Mouse (Mus musculus) ES-E14 (cell line): ENCODE measurements around the gene Spef1. TPM values are rescaled to one million over a fixed set of nuclear protein-coding genes. Genes with fewer than 3 reads are reported as not detected.

Source experiments
- DNase-seq: peaks from one replicate; pipeline ENCODE4 v3.0.0-alpha.2; 2013; ENCODE audit warnings: low read depth, low spot score
- H3K27ac ChIP-seq: 2 replicates; pipeline ENCODE4 v1.5.1; 2012; ENCODE audit warnings: low read depth, mild to moderate bottlenecking, low read length, moderate library complexity, mixed read lengths; ENCODE audit not compliant: poor library complexity, insufficient read depth, severe bottlenecking
- H3K36me3 ChIP-seq: 2 replicates; pipeline ENCODE4 v1.6.1; 2012; ENCODE audit warnings: mild to moderate bottlenecking, low read length, moderate library complexity, mixed read lengths; ENCODE audit not compliant: control insufficient read depth, poor library complexity, insufficient read depth, severe bottlenecking
- H3K4me1 ChIP-seq, 2 experiments: fragments of 150-350 bp in 1 of 2; sonication (generic) in 1 of 2; 2 replicates each; pipeline ENCODE4 v1.6.1; 2012; ENCODE audit warnings: low read length in 2 of 2, mild to moderate bottlenecking in 1 of 2, mixed read lengths in 1 of 2; ENCODE audit not compliant: control insufficient read depth in 2 of 2, insufficient read depth in 2 of 2, poor library complexity in 1 of 2
- H3K4me3 ChIP-seq, 2 experiments: fragments of 150-350 bp in 1 of 2; sonication (generic) in 1 of 2; 2 replicates each; pipeline ENCODE4 v1.5.1; 2012; ENCODE audit warnings: low read length in 2 of 2, low read depth in 1 of 2, mild to moderate bottlenecking in 1 of 2, mixed read lengths in 1 of 2; ENCODE audit not compliant: insufficient read depth in 1 of 2, poor library complexity in 1 of 2, severe bottlenecking in 1 of 2
- H3K9ac ChIP-seq: 2 replicates; pipeline ENCODE4 v1.6.1; 2012; ENCODE audit warnings: low read depth, mild to moderate bottlenecking, low read length, mixed read lengths; ENCODE audit not compliant: poor library complexity, insufficient read depth, severe bottlenecking
- H3K9me3 ChIP-seq: fragments of 150-350 bp; sonication (generic); 2 replicates; pipeline ENCODE4 v1.6.1; 2012; ENCODE audit warnings: low read depth, mild to moderate bottlenecking, low read length; ENCODE audit not compliant: control insufficient read depth, insufficient read depth
- CHD2 ChIP-seq: IDR thresholded peaks from 2 replicates; pipeline ENCODE4 v1.6.1; 2014; ENCODE audit warnings: mild to moderate bottlenecking, low read depth, low read length, inconsistent platforms
- HCFC1 ChIP-seq: IDR thresholded peaks from 2 replicates; pipeline ENCODE4 v1.6.1; 2012; ENCODE audit warnings: low read length, inconsistent platforms, borderline replicate concordance; ENCODE audit not compliant: insufficient read depth
- MAFK ChIP-seq: IDR thresholded peaks from 2 replicates; pipeline ENCODE4 v1.6.1; 2014; ENCODE audit warnings: mild to moderate bottlenecking, low read depth, low read length, inconsistent platforms; ENCODE audit not compliant: insufficient read depth
- ZC3H11A ChIP-seq: IDR thresholded peaks from 2 replicates; pipeline ENCODE4 v1.6.1; 2012; ENCODE audit warnings: low read depth, mild to moderate bottlenecking, inconsistent platforms, low read length, borderline replicate concordance
- ZNF384 ChIP-seq: IDR thresholded peaks from 2 replicates; pipeline ENCODE4 v1.6.1; 2012; ENCODE audit warnings: low read depth, low read length, inconsistent platforms
- in situ Hi-C, 2 experiments: fragments of 600-800 bp; cut with MboI; formaldehyde crosslinking; loops; one replicate each; pipeline ENCODE4 v1.15.1; 2025; ENCODE audit warnings: low sequenced_read_pairs in 2 of 2, inconsistent platforms in 1 of 2; ENCODE audit not compliant: unreplicated experiment in 2 of 2
- total RNA-seq: library from RNA; depleted of rRNA; stranded (reverse); fragments of 300-350 nt; gene quantifications from 2 replicates; pipeline ENCODE4 v1.2.3, GENCODE M21; 2012

Spef1 gene
- total RNA-seq, 1 experiment = 1.5 TPM

GRCm38 (mm10) chr2:131134381-131134780, 52.7 kb downstream of the Spef1 start:
- Histone ChIP-seq H3K9ac (no peak overlapping the region), H3K27ac (no peak overlapping the region), H3K9me3 (no peaks in the 10 kb centered on the region), H3K4me3 (no peak overlapping the region), H3K4me1 (peaks cover 0 to 4% of the 10 kb centered on the region in 2 experiments; a peak in 1 of 4 replicates), H3K36me3 (no peaks in the 10 kb centered on the region)
- in situ Hi-C loops = no loop called here
- TF ChIP-seq ZNF384 = no peak
- no peak for TF ChIP-seq CHD2
- no peak for TF ChIP-seq ZC3H11A
- TF ChIP-seq HCFC1 = no peak
- no peak for TF ChIP-seq MAFK
- DNase-seq = no peak

GRCm38 (mm10) chr2:131132930-131133547, 54.0 kb downstream of the Spef1 start, which contains the start of gene Gm11037:
Gm11037 (plus strand) TSS chr2:131133497.
- in situ Hi-C loops = no loop called here
- peaks cover 0 to 4% of the 10 kb centered on the region in 2 experiments; a peak in 1 of 4 replicates for H3K4me1 ChIP-seq
- H3K36me3 ChIP-seq = no peaks in the 10 kb centered on the region
- no peak within 1 kb of the TSS for H3K9ac ChIP-seq
- no peaks in the 10 kb centered on the region for H3K9me3 ChIP-seq
- no peak for DNase-seq
- TF ChIP-seq MAFK (no peak), ZNF384 (no peak), CHD2 (no peak), HCFC1 (no peak), ZC3H11A (no peak)
- no peak within 1 kb of the TSS for H3K4me3 ChIP-seq
- no peak within 1 kb of the TSS for H3K27ac ChIP-seq

GRCm38 (mm10) chr2:131132111-131132888, 54.8 kb downstream of the Spef1 start:
- H3K9ac ChIP-seq = no peak overlapping the region
- H3K27ac ChIP-seq = no peak overlapping the region
- H3K4me3 ChIP-seq = no peak overlapping the region
- peaks cover 0 to 7% of the 10 kb centered on the region in 2 experiments; a peak in 1 of 4 replicates for H3K4me1 ChIP-seq
- TF ChIP-seq ZNF384 (no peak), ZC3H11A (no peak), MAFK (no peak), CHD2 (no peak), HCFC1 (no peak)
- no peaks in the 10 kb centered on the region for H3K36me3 ChIP-seq
- no peaks in the 10 kb centered on the region for H3K9me3 ChIP-seq
- in situ Hi-C loops = no loop called here
- DNase-seq = no peak

- no peak overlapping the region for H3K9ac ChIP-seq
- H3K9me3 ChIP-seq = no peaks in the 10 kb centered on the region
- no peaks in the 10 kb centered on the region for H3K36me3 ChIP-seq
- in situ Hi-C loops = no loop called here
- DNase-seq = no peak
- H3K4me3 ChIP-seq = no peak overlapping the region
- H3K4me1 ChIP-seq = peaks cover 0 to 13% of the 10 kb centered on the region in 2 experiments; a peak in 1 of 4 replicates
- H3K27ac ChIP-seq = no peak overlapping the region
- TF ChIP-seq MAFK (no peak), CHD2 (no peak), HCFC1 (no peak), ZNF384 (no peak), ZC3H11A (no peak)
Measured at GRCm38 (mm10) chr2:131130849-131131248, 56.2 kb downstream of the Spef1 start.
